Mouse (Mus musculus): Measurements from ENCODE around the gene Spata18.

DNA sequence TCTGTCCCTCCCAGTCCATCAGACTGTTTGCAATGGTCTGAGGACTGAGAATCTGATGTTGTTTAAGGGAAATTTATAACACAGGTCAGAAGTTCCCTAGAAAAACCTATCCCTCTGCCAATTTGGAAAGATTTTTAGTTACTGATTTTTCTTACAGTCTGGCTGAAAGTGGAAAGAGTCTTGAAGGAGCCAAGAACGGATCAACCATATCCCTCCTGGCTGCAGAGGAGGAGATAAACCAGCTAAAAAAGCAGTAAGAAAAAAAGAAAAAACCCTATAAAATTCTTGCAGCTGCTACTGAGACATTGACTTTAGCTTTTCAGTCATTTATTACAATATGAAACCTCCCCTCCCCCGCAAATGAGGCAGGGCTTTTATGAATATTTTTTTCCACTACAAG is 15.5 kb downstream of the Spata18 start:
- TF ChIP-seq CTCF (IDR thresholded peaks at IDR 0.05; ENCODE audit: insufficient read depth, low read length): no peak
- no peak for TF ChIP-seq POLR2A (IDR thresholded peaks at IDR 0.05; ENCODE audit: borderline replicate concordance, extremely low read depth, low read depth, low read length)
